Mouse (Mus musculus): ENCODE measurements around the gene Pik3ip1. TPM values are rescaled to one million over a fixed set of nuclear protein-coding genes. Genes with fewer than 3 reads are reported as not detected.
A peak's percentile ranks its signal among the peaks of the same experiment; 100 is the strongest.

Gene Pik3ip1
- total RNA-seq (2021): 10 to 100 TPM in 1 of 2 experiments, 1 to 10 TPM in 1; 8.0 to 12.7 TPM
- long read RNA-seq, experiment 1, transcript Pik3ip1-201 (6 exons, 2,573 nt): major isoform, 14 of 20 reads
- long read RNA-seq, experiment 1, partial matches to known transcripts: 1 of 20 reads
- long read RNA-seq, experiment 1, other reads (novel, unspliced or antisense): 5 of 20 reads
- long read RNA-seq, experiment 2, transcript Pik3ip1-201 (6 exons, 2,573 nt): major isoform, 5 of 6 reads
- long read RNA-seq, experiment 2, partial matches to known transcripts: 0 of 6 reads
- long read RNA-seq, experiment 2, other reads (novel, unspliced or antisense): 1 of 6 reads

- no peak for DNase-seq
Observed at GRCm38 (mm10) chr11:3329891-3330451, at the start of gene Pik3ip1. TSS of gene Pik3ip1 (plus strand) at chr11:3330401.

- no peak for DNase-seq
Observed at GRCm38 (mm10) chr11:3282887-3283286, 47.3 kb upstream of the Pik3ip1 start.

GRCm38 (mm10) chr11:3283645-3284044, 46.6 kb upstream of the Pik3ip1 start:
- DNase-seq: no peak

- DNase-seq: no peak
Observed at GRCm38 (mm10) chr11:3285940-3286339, 44.3 kb upstream of the Pik3ip1 start.

GRCm38 (mm10) chr11:3287131-3287530, 43.1 kb upstream of the Pik3ip1 start:
- DNase-seq: no peak

GRCm38 (mm10) chr11:3287921-3288320, 42.3 kb upstream of the Pik3ip1 start:
- DNase-seq: no peak

- peak; percentile 63 to 67 for DNase-seq
Observed at GRCm38 (mm10) chr11:3288521-3289301, 41.5 kb upstream of the Pik3ip1 start, which contains the start of gene Patz1. TSS of gene Patz1 (plus strand) at chr11:3288874.

- DNase-seq: peak; percentile 82 to 91
Observed at GRCm38 (mm10) chr11:3289302-3289802, 40.8 kb upstream of the Pik3ip1 start.

- DNase-seq: peak; percentile 82 to 89
Observed at GRCm38 (mm10) chr11:3289803-3290639, 40.2 kb upstream of the Pik3ip1 start.

GRCm38 (mm10) chr11:3290640-3291310, 39.4 kb upstream of the Pik3ip1 start:
- peak; percentile 56 to 61 for DNase-seq

GRCm38 (mm10) chr11:3291311-3292061, 38.7 kb upstream of the Pik3ip1 start:
- DNase-seq: no peak

GRCm38 (mm10) chr11:3292062-3292421, 38.2 kb upstream of the Pik3ip1 start:
- DNase-seq: peak; percentile 51 to 53

- no peak for DNase-seq
Observed at GRCm38 (mm10) chr11:3292711-3293249, 37.4 kb upstream of the Pik3ip1 start.

- DNase-seq: no peak
Observed at GRCm38 (mm10) chr11:3293361-3293760, 36.8 kb upstream of the Pik3ip1 start.

GRCm38 (mm10) chr11:3294641-3295040, 35.6 kb upstream of the Pik3ip1 start:
- DNase-seq: no peak

GRCm38 (mm10) chr11:3296056-3296455, 34.1 kb upstream of the Pik3ip1 start:
- DNase-seq: no peak

GRCm38 (mm10) chr11:3297871-3298812, 32.1 kb upstream of the Pik3ip1 start:
- no peak for DNase-seq

GRCm38 (mm10) chr11:3298813-3299185, 31.4 kb upstream of the Pik3ip1 start:
- no peak for DNase-seq

GRCm38 (mm10) chr11:3301075-3301474, 29.1 kb upstream of the Pik3ip1 start:
- no peak for DNase-seq

All from adrenal gland, postnatal 36 days (tissue).